Mouse (Mus musculus) lung, postnatal 0 days (tissue): ENCODE data around the gene Clip4.

Experiments used
- CTCF ChIP-seq: IDR thresholded peaks from 2 replicates; pipeline ENCODE4 v1.5.1; 2016; ENCODE audit warnings: antibody characterized with exemption, mild to moderate bottlenecking
- EP300 ChIP-seq: IDR thresholded peaks from 2 replicates; pipeline ENCODE4 v1.6.1; 2016; ENCODE audit warnings: antibody characterized with exemption, mild to moderate bottlenecking, control low read depth

GRCm38 (mm10) chr17:71803876-71804275, 35.6 kb downstream of the Clip4 start:
- TF ChIP-seq CTCF: no peak
- TF ChIP-seq EP300: no peak
